ENCODE assay signal across 10 mouse cellular contexts in the genomic region with DNA sequence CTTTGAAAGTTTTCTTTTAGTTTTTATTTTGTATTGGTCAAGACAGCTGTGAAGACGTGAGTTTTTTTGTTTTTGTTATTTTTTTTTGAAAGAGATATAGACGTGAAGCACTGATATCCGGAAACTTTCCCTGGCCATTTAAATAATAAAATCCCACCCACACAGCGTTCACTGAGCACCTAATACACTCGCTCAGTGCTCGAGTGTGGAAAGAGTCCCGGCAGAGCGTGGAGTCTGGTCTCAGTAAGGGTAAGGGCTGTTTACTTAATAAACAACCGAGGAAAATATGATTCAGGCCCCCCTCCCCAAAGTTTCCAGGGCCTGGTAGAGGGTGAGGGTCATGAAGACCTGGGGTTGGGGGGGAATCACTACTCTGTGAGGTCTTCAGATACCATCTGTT. TPM values are rescaled to one million over a fixed set of nuclear protein-coding genes. Genes with fewer than 3 reads are reported as not detected.
DNase-seq lines count a peak whose midpoint lies in the region; ATAC-seq lines count a peak whose summit lies in the region.
"Had no signal": no experiment of that assay in that cellular context is flagged by ENCODE, and none has a peak within 500 bp of the region (broad histone marks: within the 10 kb centered on the region; RNA-seq: fewer than 3 reads in every experiment).

No protein-coding gene starts in this region.

- H3K4me2 ChIP-seq in kidney, embryonic 16.5 days (replicated peaks; ENCODE audit: low read depth, low read length): peak overlapping the region; percentile 90
- peak overlapping the region; percentile 84 for H3K4me2 ChIP-seq in hindbrain, embryonic 16.5 days (ENCODE audit: low read length)
- H3K4me2 ChIP-seq in midbrain, embryonic 15.5 days: peak overlapping the region; percentile 79

- 0 out of 2 replicates have a peak, but pooled peaks cover 5% of the 10 kb centered on the region for H3K36me3 ChIP-seq in kidney, embryonic 16.5 days (ENCODE audit: insufficient read depth, low read length)
- peaks cover 36% of the 10 kb centered on the region for H3K36me3 ChIP-seq in embryonic facial prominence, embryonic 10.5 days (replicated peaks)
- H3K36me3 ChIP-seq in hindbrain, embryonic 16.5 days (ENCODE audit: control insufficient read depth, insufficient read depth, low read length): no peaks in the 10 kb centered on the region
- no peaks in the 10 kb centered on the region for H3K36me3 ChIP-seq in midbrain, embryonic 15.5 days (replicated peaks)

- peak overlapping the region; percentile 88 for H3K4me3 ChIP-seq in kidney, embryonic 16.5 days (ENCODE audit: low read length)
- H3K4me3 ChIP-seq in embryonic facial prominence, embryonic 10.5 days: peak overlapping the region; percentile 73
- peak overlapping the region; percentile 70 for H3K4me3 ChIP-seq in hindbrain, embryonic 16.5 days (ENCODE audit: low read length)
- peak overlapping the region; percentile 77 for H3K4me3 ChIP-seq in midbrain, embryonic 15.5 days

- H3K27me3 ChIP-seq in kidney, embryonic 16.5 days (ENCODE audit: insufficient read depth, low read length): no peaks in the 10 kb centered on the region
- peaks cover 10% of the 10 kb centered on the region; the same call in 1 of the 2 replicates for H3K27me3 ChIP-seq in embryonic facial prominence, embryonic 10.5 days (replicated peaks; ENCODE audit: low read depth, poor library complexity, severe bottlenecking)
- no peaks in the 10 kb centered on the region for H3K27me3 ChIP-seq in hindbrain, embryonic 16.5 days (replicated peaks; ENCODE audit: control insufficient read depth, insufficient read depth, low read length)
- H3K27me3 ChIP-seq in midbrain, embryonic 15.5 days (replicated peaks): no peaks in the 10 kb centered on the region

- WGBS in kidney, embryonic 16.5 days: 22% methylated on average over 9 of the region's 9 CpGs
- WGBS in embryonic facial prominence, embryonic 10.5 days: 68% methylated on average over 9 of the region's 9 CpGs
- 63% methylated on average over 9 of the region's 9 CpGs for WGBS in hindbrain, embryonic 16.5 days
- WGBS in midbrain, embryonic 15.5 days: 66% methylated on average over 9 of the region's 9 CpGs

- H3K9me3 ChIP-seq in kidney, embryonic 16.5 days (ENCODE audit: low read length): no peaks in the 10 kb centered on the region
- H3K9me3 ChIP-seq in embryonic facial prominence, embryonic 10.5 days: no peaks in the 10 kb centered on the region
- no peaks in the 10 kb centered on the region for H3K9me3 ChIP-seq in hindbrain, embryonic 16.5 days (ENCODE audit: control insufficient read depth, low read length)
- no peaks in the 10 kb centered on the region for H3K9me3 ChIP-seq in midbrain, embryonic 15.5 days

- no peak for ATAC-seq in kidney, embryonic 16.5 days (ENCODE audit: low FRiP score, low TSS enrichment)
- ATAC-seq in hindbrain, embryonic 16.5 days: no peak
- ATAC-seq in midbrain, embryonic 15.5 days (replicated peaks): no peak
- ATAC-seq in erythroid progenitor cell, adult 5-6 weeks (replicated peaks; ENCODE audit: low FRiP score, poor library complexity, severe bottlenecking): no peak

- no peak for DNase-seq in kidney, postnatal 36 days
- no peak for DNase-seq in embryonic facial prominence, embryonic 10.5 days (ENCODE audit: low spot score)
- DNase-seq in ovary, postnatal 36 days (ENCODE audit: low spot score): no peak
- DNase-seq in right cerebral cortex, postnatal 14 days: no peak
- DNase-seq: gastrocnemius, postnatal 36 days; right cerebral cortex, postnatal 25 days had no signal

- peaks cover 51% of the 10 kb centered on the region for H3K4me1 ChIP-seq in kidney, embryonic 16.5 days (ENCODE audit: insufficient read depth, low read length)
- peaks cover 46% of the 10 kb centered on the region for H3K4me1 ChIP-seq in embryonic facial prominence, embryonic 10.5 days
- H3K4me1 ChIP-seq in hindbrain, embryonic 16.5 days (ENCODE audit: control insufficient read depth, insufficient read depth, low read depth, low read length): peaks cover 39% of the 10 kb centered on the region
- H3K4me1 ChIP-seq in midbrain, embryonic 15.5 days: peaks cover 50% of the 10 kb centered on the region

- peak overlapping the region; percentile 97 for H3K9ac ChIP-seq in kidney, embryonic 16.5 days (replicated peaks; ENCODE audit: low read length)
- H3K9ac ChIP-seq in hindbrain, embryonic 16.5 days (ENCODE audit: low read depth, low read length): peak overlapping the region; percentile 96; the same call in 1 of the 2 replicates
- H3K9ac ChIP-seq in midbrain, embryonic 15.5 days: peak overlapping the region; percentile 93; the same call in 1 of the 2 replicates

- peak overlapping the region; percentile 98 for H3K27ac ChIP-seq in kidney, embryonic 16.5 days (ENCODE audit: low read length)
- peak overlapping the region; percentile 98; the same call in 1 of the 2 replicates for H3K27ac ChIP-seq in embryonic facial prominence, embryonic 10.5 days (replicated peaks)
- H3K27ac ChIP-seq in hindbrain, embryonic 16.5 days (ENCODE audit: low read depth, low read length): no peak overlapping the region
- H3K27ac ChIP-seq in midbrain, embryonic 15.5 days: no peak overlapping the region

RNA-seq across cellular contexts. Expression of gene Lrrc8d, which starts 1.6 kb away (rescaled TPM):
- 28.6 and 33.4 TPM in 2 replicates for polyA plus RNA-seq in kidney, embryonic 16.5 days (2015; fragmentation: Nextera tagmentation; extraction: Ambion mirVana)
- polyA plus RNA-seq in embryonic facial prominence, embryonic 10.5 days (2016; fragmentation: Nextera tagmentation; extraction: Ambion mirVana): 22.2 TPM in 2 replicates
- 19.1 and 33.1 TPM in 2 replicates for polyA plus RNA-seq in hindbrain, embryonic 16.5 days (2015; fragmentation: Nextera tagmentation; extraction: Ambion mirVana)
- 32.5 and 37.1 TPM in 2 replicates for polyA plus RNA-seq in midbrain, embryonic 15.5 days (2015; fragmentation: Nextera tagmentation; extraction: Ambion mirVana)
- 13.4 and 18.0 TPM in 2 replicates for total RNA-seq in erythroid progenitor cell, adult 5-6 weeks (2015; ENCODE audit: low replicate concordance)
- 6.9 and 10.8 TPM in 2 replicates for total RNA-seq in erythroid progenitor cell, adult 5-6 weeks (2017; ENCODE audit: low replicate concordance)

Comparison
In these comparisons a context has a peak if more than half of its experiments do, and no peak if none do; other contexts are left out.
1. H3K27ac ChIP-seq: peak in kidney, embryonic 16.5 days (single experiment) and embryonic facial prominence, embryonic 10.5 days (single experiment); none in hindbrain, embryonic 16.5 days (single experiment) and midbrain, embryonic 15.5 days (single experiment).
2. Peak in every context shown above with its lines, with median percentiles within 50 percentile points of each other: H3K4me2 ChIP-seq, H3K4me3 ChIP-seq and H3K9ac ChIP-seq.